In the genomic region with DNA sequence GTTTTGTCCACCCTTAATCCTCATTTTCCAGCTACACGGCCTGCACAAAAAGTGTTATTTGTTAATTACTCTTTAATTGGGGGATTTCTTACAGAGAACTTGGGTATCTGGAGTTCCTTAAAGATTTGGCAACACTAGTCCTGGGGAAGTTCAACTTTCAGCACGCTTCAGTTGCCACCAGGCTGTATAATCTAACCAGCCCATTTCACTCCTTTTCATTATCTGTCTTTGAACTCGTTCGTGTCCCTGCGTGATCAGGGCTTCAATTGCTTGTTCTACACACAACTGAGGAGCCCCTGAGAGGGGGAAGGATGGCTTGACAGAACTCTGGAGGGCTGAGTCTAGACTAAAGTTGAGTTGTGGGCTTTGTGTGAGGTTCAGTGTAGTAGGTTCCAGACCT, we compare ENCODE assay signal across 10 mouse cellular contexts. TPM values are rescaled to one million over a fixed set of nuclear protein-coding genes. Genes with fewer than 3 reads are reported as not detected.
DNase-seq lines count a peak whose midpoint lies in the region; ATAC-seq and TF ChIP-seq lines count a peak whose summit lies in the region.
"Had no signal": no experiment of that assay in that cellular context is flagged by ENCODE, and none has a peak within 500 bp of the region (broad histone marks: within the 10 kb centered on the region; RNA-seq: fewer than 3 reads in every experiment).

No protein-coding gene starts in this region.

- H3K4me2 ChIP-seq in kidney, embryonic 16.5 days (replicated peaks; ENCODE audit: low read depth, low read length) = peak overlapping the region; percentile 87
- peak overlapping the region; percentile 81 for H3K4me2 ChIP-seq in liver, embryonic 16.5 days (ENCODE audit: low read depth, low read length)

- ATAC-seq in kidney, embryonic 16.5 days (ENCODE audit: low FRiP score, low TSS enrichment) = no peak
- ATAC-seq in erythroblast, adult 5-6 weeks (replicated peaks; ENCODE audit: low FRiP score, poor library complexity, severe bottlenecking) = peak; percentile 26
- ATAC-seq in liver, embryonic 16.5 days (ENCODE audit: low read depth) = peak; percentile 28
- ATAC-seq: activated CD4-positive, CD25-positive, alpha-beta regulatory T cell, adult 4 months had no signal

- 59% methylated on average over 5 of the region's 5 CpGs for WGBS in kidney, embryonic 16.5 days
- WGBS in bone marrow, adult 2 months = 54% methylated on average over 5 of the region's 5 CpGs
- WGBS in liver, embryonic 16.5 days (ENCODE audit: insufficient replicate concordance) = 24% methylated on average over 5 of the region's 5 CpGs

- no peak for TF ChIP-seq POLR2A in bone marrow, adult 2 months (IDR thresholded peaks at IDR 0.05; ENCODE audit: borderline replicate concordance, control insufficient read depth, low read depth, low read length)

- H3K9ac ChIP-seq in kidney, embryonic 16.5 days (replicated peaks; ENCODE audit: low read length) = peak overlapping the region; percentile 39; the same call in 1 of the 2 replicates
- peak overlapping the region; percentile 93 for H3K9ac ChIP-seq in liver, embryonic 16.5 days (ENCODE audit: low read depth, low read length)

- H3K9me3 ChIP-seq in kidney, embryonic 16.5 days (ENCODE audit: low read length) = no peaks in the 10 kb centered on the region
- no peaks in the 10 kb centered on the region for H3K9me3 ChIP-seq in liver, embryonic 16.5 days (replicated peaks; ENCODE audit: control insufficient read depth, low read length)

- no peak for TF ChIP-seq CTCF in bone marrow, adult 2 months (IDR thresholded peaks at IDR 0.05; ENCODE audit: control insufficient read depth, insufficient read depth, low read length)

- H3K36me3 ChIP-seq in kidney, embryonic 16.5 days (ENCODE audit: insufficient read depth, low read length) = no peaks in the 10 kb centered on the region
- peaks cover 16% of the 10 kb centered on the region for H3K36me3 ChIP-seq in liver, embryonic 16.5 days (ENCODE audit: control insufficient read depth, insufficient read depth)

- intact Hi-C loops in left cerebral cortex, postnatal 25 days (cut with DNase I) = no loop called here

- H3K4me3 ChIP-seq in kidney, embryonic 16.5 days (ENCODE audit: low read length) = peak overlapping the region; percentile 76; the same call in 1 of the 2 replicates
- H3K4me3 ChIP-seq in bone marrow, adult 2 months (replicated peaks; ENCODE audit: control insufficient read depth, low read depth, low read length) = peak overlapping the region; percentile 48
- H3K4me3 ChIP-seq in liver, embryonic 16.5 days (ENCODE audit: low read depth, low read length) = peak overlapping the region; percentile 90

- H3K4me1 ChIP-seq in kidney, embryonic 16.5 days (ENCODE audit: insufficient read depth, low read length) = peaks cover 16% of the 10 kb centered on the region; the same call in 1 of the 2 replicates
- H3K4me1 ChIP-seq in bone marrow, adult 2 months (ENCODE audit: control insufficient read depth, insufficient read depth, low read length) = peaks cover 3% of the 10 kb centered on the region
- peaks cover 52% of the 10 kb centered on the region for H3K4me1 ChIP-seq in liver, embryonic 16.5 days (ENCODE audit: control insufficient read depth, low read depth, low read length)

- no peaks in the 10 kb centered on the region for H3K27me3 ChIP-seq in kidney, embryonic 16.5 days (ENCODE audit: insufficient read depth, low read length)
- no peaks in the 10 kb centered on the region for H3K27me3 ChIP-seq in liver, embryonic 16.5 days (ENCODE audit: control insufficient read depth, insufficient read depth, low read depth, low read length)

- no peak for DNase-seq in kidney, postnatal 36 days
- no peak for DNase-seq in left cerebral cortex, postnatal 25 days (ENCODE audit: low spot score in 2 of 2)
- no peak for DNase-seq in adrenal gland, adult 8-10 months

- H3K27ac ChIP-seq in kidney, embryonic 16.5 days (ENCODE audit: low read length) = peak overlapping the region; percentile 95; the same call in 1 of the 2 replicates
- peak overlapping the region; percentile 69 for H3K27ac ChIP-seq in bone marrow, adult 2 months (ENCODE audit: control insufficient read depth, insufficient read depth, low read depth, low read length, poor library complexity)
- H3K27ac ChIP-seq in liver, embryonic 16.5 days (ENCODE audit: low read length) = peak overlapping the region; percentile 94

RNA-seq across cellular contexts. Expression of a gene that starts 31.1 kb away (rescaled TPM):
- 41.1 and 42.9 TPM in 2 replicates for polyA plus RNA-seq in kidney, embryonic 16.5 days (2015; fragmentation: Nextera tagmentation; extraction: Ambion mirVana)
- polyA plus RNA-seq in bone marrow, adult 2 months (2011; ENCODE audit: insufficient read depth, insufficient read length, low replicate concordance, missing spikeins) = 28.7 and 38.2 TPM in 2 replicates
- total RNA-seq in erythroblast, adult 5-6 weeks (2015; ENCODE audit: low replicate concordance) = 96.6 and 108 TPM in 2 replicates
- 155 and 168 TPM in 2 replicates for total RNA-seq in erythroblast, adult 5-6 weeks (2017; ENCODE audit: low replicate concordance)
- 31.7 and 33.8 TPM in 2 replicates for polyA plus RNA-seq in liver, embryonic 16.5 days (2015; fragmentation: Nextera tagmentation; extraction: Ambion mirVana)
- total RNA-seq in left cerebral cortex, postnatal 25 days (2021) = 100 to 1,000 TPM; 143 to 147 TPM
- 10 to 100 TPM; 26.3 to 39.8 (median 36.7) TPM for total RNA-seq in adrenal gland, adult 8-10 months (2022)

RNA-seq across cellular contexts. Expression of a gene that starts 31.1 kb away (rescaled TPM):
- polyA plus RNA-seq in kidney, embryonic 16.5 days (2015; fragmentation: Nextera tagmentation; extraction: Ambion mirVana) = 34.6 and 41.5 TPM in 2 replicates
- 103 and 178 TPM in 2 replicates for polyA plus RNA-seq in bone marrow, adult 2 months (2011; ENCODE audit: insufficient read depth, insufficient read length, low replicate concordance, missing spikeins)
- total RNA-seq in erythroblast, adult 5-6 weeks (2015; ENCODE audit: low replicate concordance) = 72.1 and 87.8 TPM in 2 replicates
- total RNA-seq in erythroblast, adult 5-6 weeks (2017; ENCODE audit: low replicate concordance) = 143 and 274 TPM in 2 replicates
- 133 and 134 TPM in 2 replicates for polyA plus RNA-seq in liver, embryonic 16.5 days (2015; fragmentation: Nextera tagmentation; extraction: Ambion mirVana)
- total RNA-seq in left cerebral cortex, postnatal 25 days (2021) = 10 to 100 TPM; 42.6 to 43.9 TPM
- 10 to 100 TPM; 13.4 to 37.5 (median 24.8) TPM for total RNA-seq in adrenal gland, adult 8-10 months (2022)

RNA-seq across cellular contexts. Expression of a gene that starts 48.6 kb away (rescaled TPM):
- polyA plus RNA-seq in kidney, embryonic 16.5 days (2015; fragmentation: Nextera tagmentation; extraction: Ambion mirVana) = not detected in 2 replicates
- not detected in 2 replicates for polyA plus RNA-seq in bone marrow, adult 2 months (2011; ENCODE audit: insufficient read depth, insufficient read length, low replicate concordance, missing spikeins)
- total RNA-seq in erythroblast, adult 5-6 weeks (2015; ENCODE audit: low replicate concordance) = not detected in 2 replicates
- not detected in 2 replicates for total RNA-seq in erythroblast, adult 5-6 weeks (2017; ENCODE audit: low replicate concordance)
- 0.08 and 0.11 TPM in 2 replicates for polyA plus RNA-seq in liver, embryonic 16.5 days (2015; fragmentation: Nextera tagmentation; extraction: Ambion mirVana)
- total RNA-seq in left cerebral cortex, postnatal 25 days (2021) = not detected
- not detected for total RNA-seq in adrenal gland, adult 8-10 months (2022)
- total RNA-seq: midbrain, postnatal 0 days had no signal
- polyA plus RNA-seq: activated CD4-positive, CD25-positive, alpha-beta regulatory T cell, adult 4 months; heart, postnatal 0 days had no signal
